Mouse (Mus musculus): Measurements from ENCODE around the gene Gkn2. TPM values are rescaled to one million over a fixed set of nuclear protein-coding genes. Genes with fewer than 3 reads are reported as not detected.

Gkn2 gene
- polyA plus RNA-seq, 1 experiment from 2014 or later = not detected

DNA sequence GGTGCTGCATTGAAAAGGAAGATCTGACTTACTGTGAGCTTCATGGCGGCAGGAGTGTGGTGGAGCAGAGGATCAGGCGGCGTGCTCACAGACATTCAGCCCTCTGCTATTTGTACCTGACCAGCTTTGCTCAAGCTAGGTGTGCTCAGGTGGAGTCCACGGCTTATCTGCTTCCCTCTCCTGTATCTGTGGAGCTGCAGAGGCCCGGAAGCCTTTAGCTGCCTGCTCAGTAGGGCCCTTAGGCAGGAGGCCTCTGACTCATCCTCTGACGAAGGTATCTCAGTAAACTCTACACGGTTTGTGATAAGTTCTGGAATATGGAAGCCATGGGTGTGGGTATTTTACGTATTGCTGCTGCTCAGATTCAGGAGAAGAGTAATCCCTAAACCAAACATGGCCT lies 22.3 kb upstream of the Gkn2 start, which contains the start of gene Gkn1:
Gkn1 (minus strand) TSS at position 114 of the 400 bp plus-strand sequence.
- Histone ChIP-seq H3K4me3 (replicated peaks; ENCODE audit: low read length) (no peak within 1 kb of the TSS), H3K27ac (no peak within 1 kb of the TSS), H3K36me3 (replicated peaks; ENCODE audit: control insufficient read depth, insufficient read depth) (no peaks in the 10 kb centered on the region), H3K4me2 (replicated peaks) (no peak within 1 kb of the TSS), H3K9me3 (ENCODE audit: control insufficient read depth, low read length) (no peaks in the 10 kb centered on the region), H3K9ac (no peak within 1 kb of the TSS), H3K4me1 (replicated peaks; ENCODE audit: control insufficient read depth, insufficient read depth, low read length) (no peaks in the 10 kb centered on the region), H3K27me3 (ENCODE audit: control insufficient read depth, insufficient read depth, low read length) (no peaks in the 10 kb centered on the region)
- no peak for DNase-seq (ENCODE audit: low spot score)
- WGBS = 94% methylated on average over 8 of the region's 8 CpGs
- ATAC-seq (ENCODE audit: low FRiP score) = no peak

DNA sequence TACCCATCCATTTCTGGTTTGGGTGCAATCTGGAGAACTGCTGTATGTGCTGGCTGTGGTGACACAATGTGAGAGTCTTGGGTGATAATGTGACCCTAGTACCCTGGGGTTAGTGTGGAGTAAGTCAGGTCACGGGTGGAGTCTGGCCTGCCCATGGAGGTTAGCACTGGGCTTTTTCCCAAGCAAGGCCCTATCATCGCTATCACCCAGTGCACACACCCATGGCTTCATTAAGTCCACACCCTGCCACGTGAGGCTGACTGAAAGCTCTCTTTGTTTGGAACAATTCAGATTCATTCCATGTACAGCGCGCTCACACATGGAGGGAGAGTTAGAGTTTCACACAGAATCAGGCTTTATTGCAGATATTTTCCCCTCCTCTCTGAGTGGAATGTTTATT lies 18.7 kb upstream of the Gkn2 start:
- no peak for ATAC-seq (ENCODE audit: low FRiP score)
- H3K4me1 ChIP-seq (replicated peaks; ENCODE audit: control insufficient read depth, insufficient read depth, low read length) = no peaks in the 10 kb centered on the region

DNA sequence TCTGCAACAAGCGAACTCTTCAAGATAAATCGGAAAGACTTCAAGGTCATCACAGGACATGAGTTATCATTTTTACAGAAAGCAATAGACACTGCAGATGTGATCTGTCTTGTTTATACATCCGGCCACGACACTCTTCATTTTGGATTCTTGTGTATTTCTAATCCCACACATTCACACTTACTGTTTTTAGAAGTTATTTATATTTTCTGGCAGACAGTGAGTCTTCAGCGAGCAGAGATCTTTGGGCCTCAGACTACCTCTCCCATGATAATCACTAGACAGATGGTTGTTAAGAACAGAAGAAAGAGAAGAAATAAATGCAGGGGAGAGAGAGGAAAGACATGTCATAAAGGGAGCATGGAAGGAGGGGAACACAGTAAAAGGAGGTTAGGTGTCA lies 3.9 kb upstream of the Gkn2 start:
- Histone ChIP-seq H3K4me2 (replicated peaks) (no peak overlapping the region), H3K9ac (no peak overlapping the region), H3K4me1 (replicated peaks; ENCODE audit: control insufficient read depth, insufficient read depth, low read length) (no peaks in the 10 kb centered on the region), H3K27me3 (ENCODE audit: control insufficient read depth, insufficient read depth, low read length) (no peaks in the 10 kb centered on the region), H3K9me3 (ENCODE audit: control insufficient read depth, low read length) (no peaks in the 10 kb centered on the region), H3K4me3 (replicated peaks; ENCODE audit: low read length) (no peak overlapping the region), H3K27ac (no peak overlapping the region), H3K36me3 (replicated peaks; ENCODE audit: control insufficient read depth, insufficient read depth) (no peaks in the 10 kb centered on the region)
- ATAC-seq (ENCODE audit: low FRiP score) (no peak), DNase-seq (ENCODE audit: low spot score) (no peak)
- WGBS = 93% methylated on average over 5 of the region's 5 CpGs

More for the DNA sequence above, 18.7 kb upstream of the Gkn2 start:
- Histone ChIP-seq H3K4me3 (replicated peaks; ENCODE audit: low read length) (no peak overlapping the region), H3K27ac (no peak overlapping the region), H3K36me3 (replicated peaks; ENCODE audit: control insufficient read depth, insufficient read depth) (no peaks in the 10 kb centered on the region), H3K9ac (no peak overlapping the region), H3K9me3 (ENCODE audit: control insufficient read depth, low read length) (no peaks in the 10 kb centered on the region), H3K27me3 (ENCODE audit: control insufficient read depth, insufficient read depth, low read length) (no peaks in the 10 kb centered on the region), H3K4me2 (replicated peaks) (no peak overlapping the region)
- 56% methylated on average over 5 of the region's 5 CpGs for WGBS
- DNase-seq (ENCODE audit: low spot score) = no peak

DNA sequence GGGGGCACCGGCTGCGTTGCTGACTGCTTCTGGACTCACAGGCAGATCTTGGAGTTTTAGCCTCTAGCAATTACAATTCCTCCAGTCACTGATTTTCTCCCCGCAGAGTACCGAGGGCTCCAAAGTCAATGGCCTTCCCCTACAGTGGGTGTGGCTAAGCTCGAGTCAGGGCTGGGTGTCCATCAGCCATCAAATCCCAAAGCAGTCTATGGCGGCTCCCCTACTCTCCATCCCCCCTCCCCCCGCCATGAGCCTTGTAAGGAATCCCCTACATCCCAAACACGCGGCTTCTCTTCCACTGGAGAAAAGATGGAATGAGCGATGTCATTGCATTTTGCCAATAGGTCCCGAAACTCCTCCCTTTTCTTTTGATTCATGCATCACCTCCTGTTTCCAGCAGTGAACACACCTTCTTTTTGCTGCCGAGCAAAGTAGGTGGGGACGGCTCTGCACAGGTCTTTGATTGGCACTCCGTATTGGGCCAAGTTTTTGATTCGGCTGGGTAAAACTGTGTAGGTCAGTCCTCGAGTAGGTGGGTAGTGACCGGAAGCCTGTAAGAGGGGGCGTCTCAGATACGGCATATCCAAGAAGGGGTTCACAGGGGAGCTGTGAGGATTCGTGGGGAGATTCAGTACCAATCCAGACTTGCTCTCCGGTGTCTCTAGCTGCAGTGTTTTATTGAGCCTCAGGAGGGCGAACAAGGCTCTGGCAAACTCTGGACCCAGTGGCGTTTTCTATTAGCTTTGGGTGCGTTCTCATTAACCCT lies 11.0 kb downstream of the Gkn2 start:
- ATAC-seq (ENCODE audit: low FRiP score) = no peak; the same call in 1 of the 2 replicates
- H3K9me3 ChIP-seq (ENCODE audit: control insufficient read depth, low read length) = no peaks in the 10 kb centered on the region

DNA sequence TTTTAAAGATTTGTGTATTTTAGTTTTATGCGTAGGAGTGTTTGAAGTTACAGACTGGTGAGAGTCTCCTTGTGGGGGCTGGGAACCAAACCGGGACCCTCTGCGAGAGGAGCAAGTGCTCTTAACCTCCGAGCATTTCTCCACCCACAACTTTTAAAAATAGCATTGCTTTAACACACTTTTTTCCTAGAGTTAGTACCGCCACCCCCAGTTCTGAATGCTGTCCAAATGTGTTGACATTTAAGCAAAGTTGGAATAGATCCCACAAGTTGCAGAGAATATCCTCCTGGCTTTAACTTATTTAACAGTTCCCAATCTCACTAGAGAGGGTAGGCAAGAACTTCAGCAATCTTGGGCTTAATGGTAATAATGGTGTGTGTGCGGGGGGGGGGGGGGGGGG lies 11.6 kb downstream of the Gkn2 start:
- ATAC-seq (ENCODE audit: low FRiP score) (no peak), DNase-seq (ENCODE audit: low spot score) (no peak)
- no peaks in the 10 kb centered on the region for H3K9me3 ChIP-seq (ENCODE audit: control insufficient read depth, low read length)
- 59% methylated on average over 5 of the region's 6 CpGs for WGBS
- no peak overlapping the region for H3K9ac ChIP-seq
- no peak overlapping the region for H3K27ac ChIP-seq
- H3K4me2 ChIP-seq (replicated peaks) = peak overlapping the region; percentile 65; the same call in 1 of the 2 replicates
- H3K4me1 ChIP-seq (replicated peaks; ENCODE audit: control insufficient read depth, insufficient read depth, low read length) = peaks cover 4% of the 10 kb centered on the region; the same call in 1 of the 2 replicates
- H3K27me3 ChIP-seq (ENCODE audit: control insufficient read depth, insufficient read depth, low read length) = no peaks in the 10 kb centered on the region
- H3K36me3 ChIP-seq (replicated peaks; ENCODE audit: control insufficient read depth, insufficient read depth) = no peaks in the 10 kb centered on the region
- H3K4me3 ChIP-seq (replicated peaks; ENCODE audit: low read length) = peak overlapping the region; percentile 35; the same call in 1 of the 2 replicates

More for the DNA sequence above, 11.0 kb downstream of the Gkn2 start:
- WGBS = 10% methylated on average over 24 of the region's 24 CpGs
- H3K9ac ChIP-seq = peak overlapping the region; percentile 40
- no peaks in the 10 kb centered on the region for H3K27me3 ChIP-seq (ENCODE audit: control insufficient read depth, insufficient read depth, low read length)
- H3K4me2 ChIP-seq (replicated peaks) = peak overlapping the region; percentile 65
- H3K36me3 ChIP-seq (replicated peaks; ENCODE audit: control insufficient read depth, insufficient read depth) = no peaks in the 10 kb centered on the region
- peaks cover 4% of the 10 kb centered on the region; the same call in 1 of the 2 replicates for H3K4me1 ChIP-seq (replicated peaks; ENCODE audit: control insufficient read depth, insufficient read depth, low read length)
- H3K4me3 ChIP-seq (replicated peaks; ENCODE audit: low read length) = peak overlapping the region; percentile 35
- peak; percentile 57 for DNase-seq (ENCODE audit: low spot score)
- no peak overlapping the region for H3K27ac ChIP-seq

DNA sequence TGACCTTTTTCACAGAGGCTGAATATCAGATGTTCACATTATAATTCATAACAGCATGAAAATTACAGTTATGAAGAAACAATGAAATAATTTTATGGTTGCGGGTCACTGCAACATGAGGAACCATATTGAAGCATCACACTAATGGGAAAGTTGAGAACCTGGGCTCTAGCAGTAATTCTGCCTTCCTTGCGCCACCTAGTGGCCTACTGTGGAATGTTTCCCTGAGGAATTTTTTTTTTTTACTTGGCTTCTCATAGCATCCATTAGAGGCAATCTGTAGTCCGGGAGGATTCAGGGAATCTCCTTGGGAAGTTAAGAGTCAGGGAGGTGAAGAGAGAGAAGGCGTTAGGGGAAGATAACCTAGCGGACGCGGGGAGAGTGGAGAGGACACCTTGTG lies 13.0 kb downstream of the Gkn2 start:
- no peak overlapping the region for H3K9ac ChIP-seq
- no peak overlapping the region for H3K4me3 ChIP-seq (replicated peaks; ENCODE audit: low read length)
- H3K4me1 ChIP-seq (replicated peaks; ENCODE audit: control insufficient read depth, insufficient read depth, low read length) = peaks cover 4% of the 10 kb centered on the region; the same call in 1 of the 2 replicates
- ATAC-seq (ENCODE audit: low FRiP score) (no peak), DNase-seq (ENCODE audit: low spot score) (peak; percentile 94)
- no peak overlapping the region for H3K4me2 ChIP-seq (replicated peaks)
- H3K27ac ChIP-seq = no peak overlapping the region
- no peaks in the 10 kb centered on the region for H3K27me3 ChIP-seq (ENCODE audit: control insufficient read depth, insufficient read depth, low read length)
- no peaks in the 10 kb centered on the region for H3K36me3 ChIP-seq (replicated peaks; ENCODE audit: control insufficient read depth, insufficient read depth)
- H3K9me3 ChIP-seq (ENCODE audit: control insufficient read depth, low read length) = no peaks in the 10 kb centered on the region
- WGBS = 14% methylated on average over 7 of the region's 7 CpGs

DNA sequence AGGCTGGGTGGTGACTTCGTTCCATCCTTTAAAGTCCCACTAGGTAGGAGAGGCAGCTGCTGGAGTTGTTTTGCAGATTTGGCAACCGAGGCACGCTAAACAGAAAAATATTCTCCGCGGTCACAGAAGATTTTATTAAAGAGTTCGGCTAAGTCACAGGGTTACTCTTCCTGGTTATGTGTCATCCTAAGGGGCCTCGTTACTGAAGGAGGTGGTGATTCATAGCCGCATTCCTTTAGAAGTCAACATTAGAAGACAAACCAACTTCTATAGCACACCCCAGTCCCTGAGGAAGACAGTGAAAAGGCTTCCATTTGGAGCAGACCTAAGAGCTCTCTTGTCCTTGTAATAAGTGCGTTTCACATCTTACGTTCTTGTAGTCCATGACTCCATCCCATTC lies 13.5 kb downstream of the Gkn2 start:
- Histone ChIP-seq H3K27me3 (ENCODE audit: control insufficient read depth, insufficient read depth, low read length) (no peaks in the 10 kb centered on the region), H3K9ac (no peak overlapping the region), H3K36me3 (replicated peaks; ENCODE audit: control insufficient read depth, insufficient read depth) (no peaks in the 10 kb centered on the region), H3K27ac (no peak overlapping the region), H3K4me1 (replicated peaks; ENCODE audit: control insufficient read depth, insufficient read depth, low read length) (peaks cover 4% of the 10 kb centered on the region; the same call in 1 of the 2 replicates), H3K4me3 (replicated peaks; ENCODE audit: low read length) (no peak overlapping the region), H3K4me2 (replicated peaks) (no peak overlapping the region), H3K9me3 (ENCODE audit: control insufficient read depth, low read length) (no peaks in the 10 kb centered on the region)
- ATAC-seq (ENCODE audit: low FRiP score) (no peak), DNase-seq (ENCODE audit: low spot score) (no peak)
- WGBS = 86% methylated on average over 10 of the region's 10 CpGs

DNA sequence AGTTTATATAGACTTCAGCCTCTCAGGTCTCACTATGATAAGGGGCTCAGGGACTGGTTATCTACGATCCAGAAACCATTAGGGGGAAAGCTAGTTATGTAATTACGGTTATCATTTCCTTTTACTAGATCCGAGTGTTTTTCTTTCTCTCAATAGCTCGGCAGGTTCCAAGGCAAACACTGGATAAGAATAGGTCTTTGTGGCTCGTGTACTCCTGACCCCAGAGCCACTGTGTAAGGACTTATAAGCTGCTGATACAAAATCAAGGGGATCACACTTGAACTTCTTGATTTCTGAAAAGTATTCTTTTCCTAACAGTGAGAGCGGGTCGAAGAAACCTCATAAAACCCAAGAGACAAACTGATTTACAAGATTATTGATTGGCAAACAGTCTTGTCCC lies 15.7 kb downstream of the Gkn2 start, which contains the start of gene Gkn3:
Gkn3 (minus strand) TSS at position 59 of the 400 bp plus-strand sequence.
- Histone ChIP-seq H3K4me1 (replicated peaks; ENCODE audit: control insufficient read depth, insufficient read depth, low read length) (peaks cover 4% of the 10 kb centered on the region; the same call in 1 of the 2 replicates), H3K4me3 (replicated peaks; ENCODE audit: low read length) (no peak within 1 kb of the TSS), H3K9me3 (ENCODE audit: control insufficient read depth, low read length) (no peaks in the 10 kb centered on the region), H3K27ac (no peak within 1 kb of the TSS), H3K4me2 (replicated peaks) (no peak within 1 kb of the TSS), H3K27me3 (ENCODE audit: control insufficient read depth, insufficient read depth, low read length) (no peaks in the 10 kb centered on the region), H3K36me3 (replicated peaks; ENCODE audit: control insufficient read depth, insufficient read depth) (no peaks in the 10 kb centered on the region), H3K9ac (no peak within 1 kb of the TSS)
- WGBS = 70% methylated on average over 7 of the region's 7 CpGs
- ATAC-seq (ENCODE audit: low FRiP score) (no peak), DNase-seq (ENCODE audit: low spot score) (no peak)

DNA sequence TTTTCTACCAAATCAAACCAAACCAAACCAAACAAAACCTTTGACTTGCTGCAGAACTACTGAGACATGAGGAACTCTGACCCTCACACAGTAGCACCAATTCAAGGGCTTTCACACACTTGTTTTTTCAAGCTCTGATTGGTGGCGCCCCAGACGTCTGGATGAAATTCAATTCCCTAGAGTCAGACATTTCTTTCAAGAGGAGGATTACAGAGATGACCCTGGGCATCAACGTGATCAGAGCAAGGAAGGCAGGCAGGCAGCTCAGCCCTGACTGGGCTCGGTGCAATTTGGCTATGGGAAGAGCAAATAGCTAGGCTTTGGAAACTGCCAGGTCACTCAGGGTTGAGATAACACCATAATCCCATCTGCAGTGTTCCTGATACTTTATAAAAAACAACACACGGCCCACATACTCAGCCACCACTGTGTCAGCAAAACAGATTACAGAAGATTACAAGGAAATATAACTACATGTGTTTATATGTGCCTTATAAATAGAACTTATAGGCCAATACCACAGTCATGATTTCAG lies 16.4 kb downstream of the Gkn2 start:
- H3K4me1 ChIP-seq (replicated peaks; ENCODE audit: control insufficient read depth, insufficient read depth, low read length) = no peaks in the 10 kb centered on the region
- H3K27ac ChIP-seq = no peak overlapping the region
- no peak overlapping the region for H3K4me2 ChIP-seq (replicated peaks)
- no peaks in the 10 kb centered on the region for H3K27me3 ChIP-seq (ENCODE audit: control insufficient read depth, insufficient read depth, low read length)
- no peak for ATAC-seq (ENCODE audit: low FRiP score)
- H3K36me3 ChIP-seq (replicated peaks; ENCODE audit: control insufficient read depth, insufficient read depth) = no peaks in the 10 kb centered on the region
- no peak overlapping the region for H3K4me3 ChIP-seq (replicated peaks; ENCODE audit: low read length)
- WGBS = 40% methylated on average over 5 of the region's 5 CpGs
- H3K9me3 ChIP-seq (ENCODE audit: control insufficient read depth, low read length) = no peaks in the 10 kb centered on the region
- no peak overlapping the region for H3K9ac ChIP-seq
- DNase-seq (ENCODE audit: low spot score) = no peak
